Mouse (Mus musculus) layer of hippocampus, adult 18-20 months (tissue): ENCODE measurements around the gene Iqschfp. TPM values are rescaled to one million over a fixed set of nuclear protein-coding genes. Genes with fewer than 3 reads are reported as not detected.

ENCODE experiments used
- DNase-seq, 2 experiments: peaks; one replicate each; pipeline ENCODE4 v3.0.0; 2022; ENCODE audit warnings: low spot score in 2 of 2
- total RNA-seq, 2 experiments: library from RNA; stranded (reverse); gene quantifications; 2 replicates each; pipeline ENCODE4 v1.2.3; 2021

Gene Iqschfp
- total RNA-seq, 2 experiments from 2014 or later: 12.3 to 13.2 TPM

DNA sequence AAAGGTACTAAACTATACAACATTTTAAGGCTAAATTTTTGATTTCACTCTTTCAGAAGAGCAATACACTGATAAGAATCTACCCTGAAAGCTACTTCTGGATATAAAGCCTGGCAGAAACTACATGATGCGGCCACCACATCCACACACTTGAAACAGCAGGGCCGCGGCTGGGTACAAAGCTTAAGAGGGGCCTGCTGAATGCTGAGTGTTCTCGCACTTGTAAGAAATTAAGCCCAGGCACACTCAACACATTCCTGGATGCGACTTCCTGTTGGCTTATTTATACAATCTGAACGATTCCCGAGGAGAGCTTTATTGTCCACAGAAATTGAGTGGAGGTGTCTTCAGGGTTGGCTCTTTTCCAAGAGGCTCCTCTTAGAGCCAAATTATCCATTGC is 625.2 kb downstream of the Iqschfp start:
- no peak for DNase-seq

DNA sequence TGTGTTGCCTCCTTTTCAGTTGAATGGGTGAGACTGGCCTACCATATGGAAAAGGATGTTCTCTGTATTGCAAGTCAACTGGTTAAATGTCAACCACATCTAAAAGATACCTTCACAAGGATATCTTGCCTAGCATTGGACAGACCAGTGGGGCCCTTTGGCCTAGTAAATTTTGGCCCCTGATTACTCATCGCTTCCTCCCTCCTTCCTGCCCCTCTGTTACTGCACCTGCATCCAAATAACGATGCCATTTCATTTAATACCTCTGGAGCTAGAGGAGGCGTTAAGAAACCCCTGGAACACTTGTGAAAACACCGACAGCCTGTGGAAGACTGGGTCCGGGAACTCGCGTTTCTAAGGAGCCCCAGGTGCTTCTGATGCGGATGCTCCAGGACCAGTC is 626.0 kb downstream of the Iqschfp start:
- no peak for DNase-seq

DNA sequence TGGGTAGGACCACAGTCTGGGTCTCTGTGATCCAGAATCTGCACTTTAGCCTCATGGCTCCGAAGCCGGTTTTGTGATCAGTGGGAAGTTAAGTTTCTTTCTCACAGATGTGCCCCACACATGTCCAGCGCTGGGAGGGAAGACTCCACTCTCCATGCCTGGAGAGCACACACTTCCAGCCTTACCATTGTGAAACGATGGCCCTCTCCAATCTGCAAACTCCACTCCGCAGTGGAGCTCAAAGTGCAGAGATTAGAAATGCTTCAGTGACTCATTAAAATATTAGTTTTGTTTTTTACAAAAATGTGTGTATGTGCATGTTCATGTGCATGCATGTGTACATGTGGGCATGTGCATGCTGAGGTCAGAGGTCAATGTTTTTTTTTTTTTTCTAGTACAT is 626.6 kb downstream of the Iqschfp start:
- no peak for DNase-seq

DNA sequence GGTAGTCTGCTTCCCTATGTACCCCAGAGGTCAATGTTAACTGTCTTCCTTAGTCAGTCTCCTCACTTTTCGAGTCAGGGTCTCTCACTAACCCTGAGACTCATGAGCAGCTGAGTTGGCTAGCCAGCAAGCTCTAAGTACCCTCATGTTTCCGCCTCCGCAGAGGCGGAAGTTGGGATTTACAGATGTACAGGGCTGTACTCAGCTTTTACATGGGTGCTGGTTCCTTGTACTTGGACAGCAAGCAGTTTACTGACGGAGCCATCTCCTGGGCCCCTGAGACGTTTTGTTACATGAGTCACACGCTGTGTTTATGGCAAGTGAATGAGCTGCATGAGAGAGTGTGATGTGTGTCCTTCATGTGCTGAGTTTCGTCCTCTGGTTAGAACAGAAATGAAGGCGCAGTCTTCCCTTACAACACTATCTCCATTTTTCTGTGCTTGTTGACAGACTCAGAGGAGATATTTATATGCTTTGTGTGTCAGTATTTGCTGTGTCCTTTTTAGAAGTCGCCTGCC is 633.4 kb downstream of the Iqschfp start:
- DNase-seq: no peak

DNA sequence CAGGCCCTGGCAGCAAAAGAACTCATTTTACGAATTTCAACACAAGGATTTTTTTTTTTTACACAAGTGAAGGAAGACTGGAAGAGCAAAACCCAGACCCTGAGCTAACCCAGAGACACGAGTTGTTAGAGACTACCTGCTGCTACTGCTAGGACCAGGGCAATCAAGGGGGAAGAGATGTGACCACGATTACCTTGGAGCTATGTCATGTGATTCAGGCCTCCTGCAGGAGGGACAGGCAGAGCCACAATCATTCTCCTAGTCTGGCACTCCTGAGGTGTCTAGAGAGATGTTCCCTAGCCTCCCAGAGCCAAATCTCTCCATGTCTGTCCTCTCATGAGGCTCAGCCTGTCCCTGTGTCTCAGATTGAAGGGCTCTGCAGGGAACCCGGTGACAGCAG is 634.4 kb downstream of the Iqschfp start:
- DNase-seq: no peak

DNA sequence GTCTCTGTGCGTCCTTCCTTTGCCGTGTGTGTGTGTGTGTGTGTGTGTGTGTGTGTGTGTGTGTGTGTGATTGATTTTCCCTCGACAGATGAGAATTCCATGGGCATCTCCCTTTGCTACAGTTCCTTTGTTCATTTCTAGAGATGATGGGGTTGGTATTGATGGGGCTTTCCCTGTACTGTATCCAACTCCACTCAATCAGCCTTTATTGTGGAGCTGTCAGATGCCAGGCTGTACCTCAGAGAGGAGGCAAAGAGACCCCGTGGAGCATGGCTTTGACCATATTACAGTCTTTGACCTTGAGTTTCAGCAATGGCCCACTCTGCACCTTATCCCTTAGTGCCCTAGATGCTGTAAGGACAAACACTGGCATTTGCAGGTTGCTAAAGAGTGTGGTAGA is 635.1 kb downstream of the Iqschfp start:
- DNase-seq: no peak

DNA sequence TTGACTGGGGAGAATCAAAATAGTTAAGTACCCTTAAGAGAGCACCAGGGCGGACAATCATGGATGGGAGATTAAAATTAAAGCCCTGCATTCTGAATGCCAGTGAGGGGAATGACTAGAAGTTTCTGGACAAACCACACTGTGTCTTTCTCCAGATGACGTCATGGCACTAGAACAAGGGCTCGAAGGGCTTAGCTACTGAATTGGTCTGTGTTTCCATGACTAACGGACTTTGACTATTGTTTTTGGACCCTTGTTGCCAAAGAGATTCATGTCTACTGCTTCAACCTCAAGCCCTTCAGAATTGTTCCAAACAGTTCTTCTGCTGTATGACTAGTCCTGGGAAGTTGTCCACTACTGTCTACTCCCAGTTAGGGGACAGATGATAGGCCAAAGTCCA is 639.9 kb downstream of the Iqschfp start:
- DNase-seq: no peak

DNA sequence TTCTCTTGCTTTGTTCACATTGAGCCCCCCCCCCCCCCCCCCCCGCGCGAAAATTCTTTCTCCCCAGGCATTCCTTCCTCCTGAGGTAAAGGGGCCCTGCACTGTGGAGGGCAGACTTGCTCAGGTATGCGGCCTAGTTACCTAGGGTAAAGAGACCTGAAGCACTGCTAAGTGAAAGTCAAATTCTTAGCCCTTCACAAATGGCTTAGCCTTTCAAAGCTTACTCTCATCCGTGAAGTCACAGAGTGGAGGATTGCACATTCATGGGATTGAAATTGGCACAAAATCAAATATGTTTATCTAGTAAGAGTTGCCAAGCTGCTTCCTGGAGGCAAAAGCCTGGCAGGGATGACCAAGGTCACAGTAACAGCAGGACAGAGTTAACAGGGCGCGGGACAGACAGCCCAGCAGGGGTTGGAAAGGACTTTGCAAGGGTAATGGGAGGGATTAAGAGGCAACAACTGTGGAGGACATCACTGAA is 642.6 kb downstream of the Iqschfp start:
- DNase-seq: no peak

DNA sequence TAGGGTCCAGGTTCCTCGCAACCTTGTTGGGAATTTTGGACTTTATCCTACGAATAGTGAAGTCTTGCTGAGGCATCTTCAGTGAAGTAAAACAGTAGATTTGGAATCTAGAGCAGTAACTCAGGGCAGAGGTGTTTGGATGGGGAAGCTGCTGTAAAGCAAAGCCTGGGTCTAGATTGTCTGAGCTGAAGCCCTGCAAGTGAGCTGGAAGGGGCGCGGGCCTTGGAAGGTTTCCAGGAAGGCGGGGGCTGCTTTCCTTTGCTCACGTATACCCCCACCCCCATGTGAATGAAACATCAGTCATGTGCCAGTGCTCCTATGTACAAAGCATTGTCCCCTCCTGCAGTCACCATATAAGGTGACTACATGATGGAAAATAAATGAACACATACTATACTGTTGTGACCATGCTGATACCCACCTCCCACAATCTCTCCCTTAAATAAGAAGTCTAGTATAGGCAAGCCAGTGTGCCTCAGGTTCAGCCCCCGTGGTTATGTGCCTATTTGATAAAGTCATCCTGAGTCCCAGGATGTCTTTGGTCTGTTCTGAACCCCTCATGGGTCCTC is 643.2 kb downstream of the Iqschfp start:
- no peak for DNase-seq

DNA sequence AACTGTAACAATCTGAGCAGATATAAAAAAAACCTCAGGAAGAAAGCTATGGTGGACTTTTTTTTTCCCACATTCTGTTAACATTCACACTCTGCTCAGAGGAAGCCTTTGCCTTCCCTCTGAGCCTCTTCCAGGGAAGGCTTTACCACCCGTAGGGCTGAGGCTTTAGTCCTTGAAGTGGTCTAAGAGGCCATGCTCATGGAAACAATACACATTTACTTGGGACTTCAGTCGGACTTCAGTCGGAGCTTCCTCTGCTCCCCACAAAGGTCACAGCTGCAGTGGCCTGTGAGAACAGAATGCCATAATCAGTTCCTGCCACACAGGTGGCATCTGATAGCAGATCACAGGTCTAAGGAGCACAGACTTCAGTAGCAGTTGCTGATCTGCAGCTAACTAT is 644.0 kb downstream of the Iqschfp start:
- DNase-seq: no peak

DNA sequence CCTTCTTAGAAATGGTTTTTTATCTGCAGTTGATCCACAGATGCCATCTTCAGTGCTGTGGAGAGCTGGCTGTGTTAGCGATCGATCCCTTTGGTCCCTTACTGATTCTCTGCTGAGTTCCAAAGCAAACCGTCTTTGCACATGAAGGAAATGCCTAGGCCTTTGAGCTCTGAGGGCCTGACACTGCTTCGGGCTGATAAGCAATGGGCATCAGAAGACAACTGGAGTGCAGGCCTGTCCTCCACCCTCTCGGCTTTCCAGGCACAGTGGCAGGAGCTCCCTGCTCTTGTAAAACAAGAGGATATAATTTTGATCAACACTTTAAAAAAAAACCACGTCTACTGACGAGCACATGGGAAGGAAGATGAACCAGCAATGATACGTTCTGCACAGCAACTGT is 649.7 kb downstream of the Iqschfp start:
- DNase-seq: no peak

DNA sequence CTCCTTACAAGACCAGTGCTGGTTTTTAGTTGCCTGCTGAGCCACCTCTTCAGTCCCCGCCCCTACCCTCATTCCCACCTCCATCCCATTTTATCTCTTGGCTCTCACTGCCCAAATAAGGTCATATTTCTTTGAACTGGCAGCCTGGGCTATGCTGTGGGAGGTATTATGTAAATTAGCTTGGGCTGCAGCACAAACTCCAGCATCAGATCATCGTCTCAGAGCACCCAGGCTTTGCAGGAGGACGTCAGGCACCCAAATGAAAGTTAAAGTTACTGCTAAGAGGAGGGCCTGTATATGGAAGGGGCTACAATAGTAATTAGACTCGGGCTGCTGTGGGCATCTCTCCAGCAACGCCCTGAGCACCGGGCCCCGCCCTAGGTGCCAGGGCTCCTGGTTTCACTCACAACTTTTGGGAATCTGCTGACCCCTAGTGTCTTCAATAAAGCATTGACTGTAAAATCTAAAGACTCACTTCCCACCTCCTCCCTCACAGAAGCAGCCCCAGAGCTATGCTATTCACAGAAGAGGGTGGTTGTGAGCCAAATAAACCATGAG is 651.0 kb downstream of the Iqschfp start:
- peak; percentile 66 to 84 for DNase-seq

DNA sequence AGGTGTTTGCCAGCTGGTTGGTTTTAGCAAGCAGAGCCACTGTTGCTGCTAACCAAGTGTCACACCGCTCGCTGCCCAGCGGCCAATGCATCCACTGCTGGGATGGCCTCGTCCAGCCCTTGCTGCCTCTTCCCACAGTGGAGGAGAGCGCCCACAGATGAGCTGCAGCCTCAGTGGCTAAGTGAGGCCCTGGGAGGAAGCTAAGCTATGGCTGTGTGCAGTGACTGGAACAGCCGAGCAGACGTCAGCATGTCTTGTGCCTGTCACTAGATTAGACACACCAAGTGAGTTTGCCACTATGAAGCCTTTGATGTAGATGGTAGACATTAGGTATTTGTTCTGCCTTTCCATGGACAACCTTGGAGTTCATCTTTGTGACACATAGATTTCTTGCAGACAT is 652.8 kb downstream of the Iqschfp start:
- DNase-seq: no peak

DNA sequence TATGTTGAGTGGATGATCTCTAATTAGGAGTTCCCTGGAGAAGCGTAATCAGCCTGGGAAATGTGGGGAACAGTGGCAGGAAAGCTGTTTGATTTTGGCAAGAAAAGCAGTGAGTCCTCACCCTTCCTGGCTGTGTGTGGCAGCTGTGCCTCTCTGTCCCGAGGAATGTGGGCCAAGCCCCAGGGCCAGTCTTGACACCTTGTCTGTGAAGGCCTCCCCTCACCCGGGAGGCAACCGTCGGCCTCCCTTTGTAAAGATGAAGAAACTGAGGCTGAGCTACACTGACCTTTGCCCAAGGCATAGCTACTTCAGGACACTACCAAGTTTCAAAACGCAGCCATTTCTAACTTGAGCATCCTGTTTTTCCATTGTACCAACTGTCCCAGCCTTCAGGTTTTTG is 653.9 kb downstream of the Iqschfp start:
- peak in 1 of 2 experiments; percentile 59 for DNase-seq

DNA sequence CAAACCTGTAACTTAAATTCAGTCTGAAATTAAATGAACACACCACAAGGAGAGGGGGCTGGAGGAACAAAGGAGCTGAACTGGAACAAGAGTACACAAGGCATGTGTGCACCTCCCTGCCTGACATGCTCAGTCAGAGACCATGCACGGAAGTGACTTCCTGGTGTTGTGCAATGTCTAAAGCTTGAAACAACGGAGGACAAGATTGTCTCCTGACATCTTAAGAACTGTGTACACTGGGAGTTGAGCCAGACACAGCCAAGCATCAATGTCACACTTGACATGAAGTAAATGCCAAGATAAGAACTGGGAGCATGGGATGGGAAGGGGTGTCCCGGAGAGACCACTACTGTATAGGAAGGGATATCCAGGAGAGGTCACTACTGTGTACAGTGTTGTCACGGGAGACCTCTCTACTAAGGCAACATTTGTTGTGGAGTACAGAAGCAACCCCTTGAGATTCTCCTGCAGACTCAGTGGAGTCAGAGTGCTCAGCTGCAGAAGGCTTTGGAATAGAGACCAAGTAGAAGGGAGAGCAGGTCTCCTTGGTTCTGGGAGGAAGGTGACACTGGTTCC is 663.1 kb downstream of the Iqschfp start:
- no peak for DNase-seq

DNA sequence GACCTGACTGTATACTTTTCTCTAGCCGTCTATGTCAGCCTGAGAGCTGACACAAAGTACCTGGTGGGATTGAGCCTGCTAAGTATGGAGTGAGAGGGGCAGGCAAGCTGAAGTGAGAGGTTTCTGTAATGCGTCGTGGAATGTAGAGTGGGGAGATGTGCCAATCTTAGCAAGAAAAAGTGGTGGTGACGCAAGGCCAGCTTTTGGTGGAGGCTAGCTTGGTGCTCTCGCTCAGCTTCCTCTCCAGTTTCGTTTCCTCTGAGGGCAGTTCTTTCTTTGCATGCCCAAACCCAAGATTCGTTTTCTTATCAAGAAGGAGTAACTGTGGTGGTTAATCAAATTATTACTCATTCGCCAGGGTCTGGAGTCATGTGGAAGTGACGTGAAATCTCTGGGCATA is 664.9 kb downstream of the Iqschfp start:
- DNase-seq: no peak

DNA sequence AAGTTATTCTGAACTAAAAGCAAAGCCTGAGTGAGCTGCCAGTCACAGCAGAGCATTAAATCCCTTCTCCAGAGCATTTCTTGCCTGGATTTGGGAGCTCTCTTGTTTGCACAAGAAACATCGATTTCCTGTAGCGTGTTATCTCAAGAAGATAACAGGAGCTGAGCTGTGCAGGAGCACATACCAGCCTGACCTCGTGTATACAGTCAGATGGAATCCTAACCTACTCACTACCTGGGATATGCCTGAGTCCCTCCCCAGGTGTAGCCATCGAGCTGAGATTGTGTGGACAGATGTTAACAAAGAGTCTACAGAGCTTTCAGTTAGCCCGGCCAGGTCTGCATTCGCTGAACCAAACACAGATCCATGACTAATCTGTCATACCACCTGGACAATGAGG is 666.7 kb downstream of the Iqschfp start:
- DNase-seq: no peak

DNA sequence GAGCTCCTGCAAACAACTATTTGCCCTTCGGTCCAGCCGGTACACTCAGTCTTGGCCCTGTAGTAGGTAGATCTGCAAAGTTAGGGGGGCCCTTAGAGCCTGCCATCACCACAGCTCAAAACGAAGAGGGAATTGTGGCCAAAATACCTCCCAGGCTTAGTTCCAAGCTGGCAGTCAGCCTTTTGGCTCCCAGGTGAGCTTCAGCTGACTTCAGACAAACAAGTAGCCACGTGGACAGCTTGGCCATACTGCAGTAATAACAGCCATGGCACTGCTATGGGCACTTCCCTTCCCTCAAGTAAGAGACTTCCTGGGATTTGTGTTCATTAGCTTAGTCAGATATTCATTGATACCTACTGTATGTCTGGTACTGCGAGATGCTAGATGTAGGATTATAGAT is 668.0 kb downstream of the Iqschfp start:
- no peak for DNase-seq

DNA sequence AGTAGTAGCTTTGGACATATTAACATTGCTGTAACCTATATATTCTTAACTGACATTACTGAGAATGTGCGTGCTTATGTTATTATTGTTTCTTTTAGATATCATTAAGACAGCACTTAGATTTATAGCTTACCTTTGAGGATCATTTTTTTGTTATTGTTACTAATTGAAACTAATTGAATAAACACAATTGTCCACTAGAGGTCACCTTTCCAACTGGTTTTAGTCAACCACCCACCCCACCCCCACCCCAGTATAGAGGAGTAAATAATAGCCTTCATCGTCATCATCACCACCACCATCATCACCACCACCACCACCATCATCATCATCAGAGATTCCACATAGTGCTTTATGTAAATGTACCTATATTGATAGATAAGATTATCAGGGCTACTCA is 670.8 kb downstream of the Iqschfp start:
- DNase-seq: no peak

DNA sequence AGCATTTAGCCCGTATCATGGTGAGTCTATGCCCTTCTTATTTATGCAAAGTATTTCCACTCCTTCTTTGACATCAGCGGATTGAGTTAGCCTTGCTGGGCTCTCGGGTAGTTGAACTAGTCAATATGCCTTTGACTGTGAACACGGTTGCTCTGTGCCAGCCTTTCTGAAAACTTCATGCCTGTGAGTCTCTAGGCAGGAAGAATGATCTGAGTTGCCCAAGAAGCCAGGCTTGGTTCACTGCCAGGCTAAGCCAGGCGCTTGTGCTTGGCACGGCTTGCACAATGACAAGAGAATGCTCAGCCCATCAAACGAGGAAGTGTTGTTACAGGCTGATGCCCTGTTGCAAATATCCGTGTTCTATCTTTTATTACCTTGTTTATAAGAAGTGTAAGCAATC is 671.9 kb downstream of the Iqschfp start:
- DNase-seq: peak in 1 of 2 experiments; percentile 71

DNA sequence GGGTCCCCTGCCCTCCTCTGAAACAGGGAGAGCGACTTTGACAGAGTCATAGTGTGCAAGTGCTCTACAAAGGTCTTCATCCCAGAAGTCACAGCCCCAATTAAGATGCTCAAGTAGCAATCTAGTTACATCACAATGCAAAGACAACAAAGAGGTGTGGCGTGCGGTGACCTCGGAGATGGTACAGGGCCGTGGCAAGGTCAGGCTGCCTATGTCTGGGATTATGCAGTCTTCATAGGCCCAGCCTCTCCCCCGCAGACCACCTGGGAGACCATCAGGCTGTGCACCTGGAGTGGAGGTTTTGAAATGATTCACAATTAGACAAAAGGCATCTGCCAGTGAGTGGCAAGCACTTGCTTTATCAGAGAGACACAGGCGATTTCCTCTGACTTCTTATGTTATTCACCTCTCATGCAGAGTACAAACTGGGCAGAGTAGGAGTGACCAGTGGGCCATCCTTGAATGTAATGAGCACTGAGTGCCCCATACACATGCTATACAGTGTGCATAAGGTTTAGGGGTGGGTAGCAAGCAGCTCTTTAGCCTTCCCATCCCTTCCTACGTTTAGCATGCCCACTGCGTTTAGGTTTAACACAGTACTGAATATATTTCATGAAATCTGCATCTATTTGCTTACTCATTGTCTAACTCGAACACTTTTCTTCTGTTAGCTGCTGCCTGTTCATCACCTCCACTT is 673.1 kb downstream of the Iqschfp start:
- DNase-seq: peak in 1 of 2 experiments; percentile 38

DNA sequence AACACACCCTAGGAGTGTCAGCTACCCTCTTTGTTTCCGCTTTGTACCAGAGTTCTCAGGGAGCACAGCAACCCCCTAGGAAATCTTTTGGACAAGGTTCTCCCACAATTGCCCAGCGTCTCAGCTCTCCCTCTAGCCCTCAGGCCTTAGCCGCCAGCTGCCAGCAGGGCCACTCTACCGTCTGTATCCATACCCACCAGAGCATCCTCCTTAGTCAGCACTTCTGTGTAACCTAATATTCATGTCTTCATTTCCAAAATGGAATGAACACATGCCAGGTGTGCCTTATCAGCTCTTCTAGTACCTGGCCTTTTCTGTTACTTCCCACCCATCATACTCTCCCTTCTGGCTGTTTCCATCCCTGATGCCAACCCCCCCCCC is 673.6 kb downstream of the Iqschfp start:
- no peak for DNase-seq
